Mouse (Mus musculus) liver, adult 2 months (tissue): Measurements from ENCODE around the gene Hs6st3.

Experiments used
- CTCF ChIP-seq: fragments of 200-500 bp; IDR thresholded peaks from 2 replicates; pipeline ENCODE4 v1.5.1; 2011; ENCODE audit warnings: low read depth, low read length, control low read depth
- POLR2A ChIP-seq: fragments of 200-500 bp; IDR thresholded peaks from 2 replicates; pipeline ENCODE4 v1.6.1; 2011; ENCODE audit warnings: low read length, control low read depth; ENCODE audit not compliant: insufficient read depth; ENCODE audit errors: extremely low read depth

GRCm38 (mm10) chr14:119836051-119836450, 697.9 kb downstream of the Hs6st3 start:
- TF ChIP-seq CTCF (no peak), POLR2A (no peak)
